Mouse (Mus musculus): ENCODE data around the gene Ugt1a5.

DNA sequence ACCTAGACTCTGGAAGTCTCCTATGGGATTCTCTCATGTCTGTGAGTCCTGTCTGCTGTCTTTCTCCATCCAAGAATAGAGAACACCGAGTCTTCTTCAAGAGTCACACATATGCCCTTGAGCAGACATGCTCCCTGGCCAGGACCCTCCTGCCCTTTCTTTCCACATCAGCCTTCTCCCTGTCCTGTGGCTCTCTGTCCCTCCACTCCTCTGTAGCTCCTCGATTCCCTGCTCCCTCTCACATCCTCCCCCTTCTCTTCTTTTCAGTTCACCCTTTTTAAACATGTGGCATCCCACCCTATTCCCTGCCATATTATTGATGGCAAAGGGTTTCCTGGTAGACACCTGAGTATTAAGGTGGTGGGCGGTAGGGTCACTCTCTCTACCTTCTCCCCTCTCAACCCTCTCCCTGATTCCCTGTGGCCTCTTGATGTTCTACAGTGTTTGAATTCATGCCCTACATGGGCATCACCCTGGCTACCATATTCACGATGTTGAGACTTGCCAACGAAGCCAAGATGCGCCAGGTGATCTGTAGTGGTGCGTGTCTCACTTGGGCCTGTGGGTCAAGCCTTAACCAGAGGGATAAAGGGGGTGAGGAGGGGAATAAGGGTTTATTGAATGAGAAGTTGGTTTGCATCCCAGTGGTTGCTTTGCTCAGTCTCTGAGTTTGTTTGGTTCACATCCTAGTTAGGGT lies 66.1 kb downstream of the Ugt1a5 start:
- TF ChIP-seq CTCF (IDR thresholded peaks at IDR 0.05; ENCODE audit: low read depth, low read length) (no peak), POLR2A (IDR thresholded peaks at IDR 0.05; ENCODE audit: extremely low read depth, insufficient read depth, low read length) (no peak)

Data from liver, adult 2 months (tissue).